Mouse (Mus musculus) T-helper 2 cell (primary cell): ENCODE measurements around the gene Slit1.

Experiments
- in situ Hi-C: fragments of 300-600 bp; cut with MboI, MseI; formaldehyde crosslinking; loops from one replicate; pipeline ENCODE4 v1.15.1; 2025; ENCODE audit warnings: high pct_unique_total_duplicates

Slit1 gene

DNA sequence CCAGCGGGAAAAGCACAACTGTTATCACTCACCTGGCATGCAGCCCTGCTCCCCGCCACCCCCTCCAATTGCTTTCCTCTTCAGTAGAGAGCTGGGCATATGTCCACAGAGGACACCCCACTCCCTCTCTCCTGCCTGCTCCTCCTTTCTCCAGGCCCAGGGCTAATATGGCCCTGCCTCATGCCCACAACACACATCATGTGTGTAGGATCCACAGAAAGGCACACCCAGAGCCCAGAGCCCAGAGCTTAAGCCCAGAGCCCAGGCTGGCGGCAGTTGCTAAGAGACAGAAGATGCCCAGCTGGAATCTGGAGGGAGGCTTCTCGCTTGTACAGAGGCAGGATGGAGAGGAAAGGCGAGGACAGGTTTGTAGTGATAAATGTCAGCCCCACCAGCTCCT lies 49.7 kb downstream of the Slit1 start:
- in situ Hi-C loops: no loop called here

DNA sequence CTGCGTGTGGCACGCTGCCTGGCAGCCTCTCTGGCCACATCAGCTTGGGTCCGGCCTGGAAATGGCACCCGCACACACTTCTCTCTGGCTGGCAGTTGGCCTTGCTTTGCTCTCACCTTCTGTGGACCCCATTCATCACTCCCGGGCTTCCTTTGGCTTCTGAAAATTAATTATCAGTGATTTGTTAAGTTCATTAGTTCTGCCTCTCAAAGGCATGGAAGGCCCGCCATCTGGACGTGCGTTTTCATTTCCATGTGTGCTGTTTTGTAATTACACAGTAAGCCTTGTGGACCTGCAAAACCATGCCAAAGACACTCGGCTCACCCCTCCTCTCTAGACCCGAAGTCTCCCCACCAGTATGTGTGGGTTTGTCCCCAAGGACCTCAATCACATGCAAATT lies 53.4 kb downstream of the Slit1 start:
- in situ Hi-C loops: no loop called here

DNA sequence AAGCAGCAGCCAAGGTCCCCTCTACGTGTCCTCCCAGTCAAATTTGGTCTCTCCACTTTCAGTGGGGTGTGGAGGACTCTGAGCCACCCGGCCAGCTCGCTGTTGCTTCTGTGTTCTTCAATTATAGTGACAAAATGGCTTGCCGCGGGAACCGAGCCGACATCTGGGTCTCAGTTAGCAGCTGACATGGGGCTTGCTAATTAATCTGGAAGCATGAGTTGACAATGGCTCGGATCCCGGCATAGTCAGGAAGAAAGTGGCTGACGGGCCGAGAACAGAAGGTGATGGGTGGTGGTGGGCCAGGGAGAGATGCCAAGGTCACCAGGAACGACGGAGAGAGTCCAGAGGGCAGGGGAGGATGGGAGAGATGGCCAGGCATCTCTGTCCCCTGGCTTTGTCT lies 55.2 kb downstream of the Slit1 start:
- in situ Hi-C loops: no loop called here

DNA sequence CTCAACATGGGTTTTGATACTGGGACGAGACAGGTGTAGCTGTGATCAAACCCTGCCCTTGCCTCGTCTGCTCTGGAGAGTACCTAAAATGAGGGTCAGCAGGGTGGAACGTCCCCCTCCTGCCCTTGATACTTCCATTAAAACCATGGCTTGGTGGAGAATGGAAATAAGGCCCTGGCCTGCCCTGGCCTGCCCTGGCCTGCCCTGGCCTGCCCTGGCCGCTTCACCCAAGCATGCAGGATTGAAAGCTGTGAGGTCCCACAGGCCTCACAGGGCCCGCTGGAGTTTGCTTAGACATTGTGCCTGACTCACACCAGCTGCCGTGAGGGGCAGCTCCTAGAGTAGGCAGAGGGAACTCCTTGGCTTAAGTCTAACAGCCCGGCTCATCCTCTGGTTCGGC lies 55.6 kb downstream of the Slit1 start:
- in situ Hi-C loops: no loop called here

DNA sequence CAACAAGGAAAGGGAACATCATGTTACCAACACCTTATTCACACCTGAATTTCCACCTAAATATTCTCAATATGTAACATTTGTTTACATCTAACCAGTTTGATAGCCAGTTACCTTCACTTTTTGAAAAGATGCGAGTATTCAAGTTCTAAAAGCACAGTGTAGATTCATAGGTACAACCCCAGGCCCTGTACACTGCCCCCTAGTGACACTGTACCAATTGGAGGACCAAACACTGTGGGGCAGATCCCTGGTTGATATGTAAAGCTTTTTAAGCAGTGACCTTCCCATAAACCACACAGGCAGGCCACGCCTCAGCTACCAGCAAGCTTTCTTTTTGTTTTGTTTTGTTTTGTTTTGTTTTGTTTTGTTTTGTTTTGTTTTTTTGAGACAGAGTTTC lies 57.3 kb downstream of the Slit1 start:
- in situ Hi-C loops: no loop called here

DNA sequence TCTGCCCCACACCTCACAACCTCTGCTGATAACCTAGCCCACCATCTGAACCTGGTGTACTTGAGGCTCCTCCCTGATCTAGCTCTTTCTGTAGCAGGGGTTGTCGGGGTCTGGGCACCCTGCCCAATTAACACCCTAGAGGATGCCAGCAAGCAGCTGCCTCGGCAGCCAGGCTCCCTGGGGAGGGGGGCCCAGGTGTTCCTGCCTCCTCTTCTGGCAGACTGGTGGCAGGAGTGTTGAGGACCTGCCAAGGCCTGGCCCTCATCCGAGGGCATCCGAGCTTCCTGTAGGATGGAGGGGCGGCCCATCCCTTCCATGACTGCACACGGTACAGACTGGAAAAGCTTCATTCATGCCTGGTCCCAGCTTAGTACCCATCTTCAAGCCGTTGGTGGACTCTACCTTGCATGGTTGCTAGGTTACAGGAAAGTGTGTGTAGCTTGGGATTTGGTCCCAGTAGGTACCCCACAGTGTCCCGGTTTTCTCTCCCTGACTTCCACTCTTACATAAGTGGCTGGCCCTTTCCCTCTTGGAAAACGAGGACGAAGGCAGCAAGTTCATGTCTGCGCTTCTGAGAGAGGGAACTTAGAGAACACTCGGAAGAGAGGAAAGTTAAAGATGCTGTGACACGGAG lies 57.9 kb downstream of the Slit1 start:
- in situ Hi-C loops: no loop called here

DNA sequence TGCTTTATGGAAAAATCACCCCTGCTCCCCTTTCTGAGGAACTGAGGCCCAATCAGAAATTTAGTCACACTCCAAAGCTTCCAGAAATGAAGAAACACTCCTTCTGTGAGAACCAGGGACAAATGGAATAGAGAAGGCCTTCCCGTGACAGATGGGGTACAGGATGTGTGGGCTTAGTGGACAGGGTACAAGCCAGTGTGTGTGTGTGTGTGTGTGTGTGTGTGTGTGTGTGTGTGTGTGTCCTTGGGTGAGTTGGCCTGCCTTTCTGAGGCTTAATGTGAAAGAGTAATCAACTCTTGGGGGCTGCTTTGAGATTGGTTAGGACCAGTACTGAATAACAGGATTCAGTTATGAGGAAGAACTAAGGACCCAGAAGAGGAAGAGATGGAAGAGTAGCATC lies 58.6 kb downstream of the Slit1 start:
- in situ Hi-C loops: no loop called here

DNA sequence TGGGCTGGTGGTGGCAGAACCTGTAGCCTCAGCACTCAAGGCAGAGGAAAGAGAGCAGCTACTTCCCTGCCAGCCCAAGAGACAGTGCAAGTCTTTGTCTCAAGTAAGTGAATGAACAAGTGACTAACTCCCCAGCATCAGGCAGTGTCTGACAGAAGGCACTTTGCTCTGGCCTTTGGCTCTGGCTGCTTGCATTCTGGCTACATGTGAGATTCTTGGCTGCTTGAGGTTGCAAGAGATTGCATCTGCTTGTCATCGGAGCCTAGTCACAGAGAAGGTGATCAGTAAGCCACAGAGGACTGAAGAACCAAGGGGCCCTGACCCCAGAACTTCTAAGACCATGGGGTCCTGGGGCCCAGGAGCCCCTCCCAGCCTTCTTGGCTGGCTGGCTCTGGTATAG lies 59.5 kb downstream of the Slit1 start:
- in situ Hi-C loops: no loop called here

DNA sequence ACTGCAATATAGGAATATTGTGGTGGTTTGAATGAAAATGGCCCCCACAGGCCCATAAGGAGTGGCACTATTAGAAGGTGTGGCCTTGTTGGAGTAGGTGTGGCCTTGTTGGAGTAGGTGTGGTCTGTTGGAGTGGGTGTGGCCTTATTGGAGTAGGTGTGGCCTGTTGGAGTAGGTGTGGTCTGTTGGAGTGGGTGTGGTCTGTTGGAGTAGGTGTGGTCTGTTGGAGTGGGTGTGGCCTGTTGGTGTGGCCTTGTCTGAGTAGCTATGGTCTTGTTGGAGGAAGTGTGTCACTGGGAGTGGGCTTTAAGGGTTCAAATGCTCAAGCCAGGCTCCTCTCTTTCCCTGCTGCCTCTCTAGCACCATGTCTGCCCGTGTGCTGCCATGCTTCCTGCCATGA lies 63.2 kb downstream of the Slit1 start:
- in situ Hi-C loops: no loop called here

DNA sequence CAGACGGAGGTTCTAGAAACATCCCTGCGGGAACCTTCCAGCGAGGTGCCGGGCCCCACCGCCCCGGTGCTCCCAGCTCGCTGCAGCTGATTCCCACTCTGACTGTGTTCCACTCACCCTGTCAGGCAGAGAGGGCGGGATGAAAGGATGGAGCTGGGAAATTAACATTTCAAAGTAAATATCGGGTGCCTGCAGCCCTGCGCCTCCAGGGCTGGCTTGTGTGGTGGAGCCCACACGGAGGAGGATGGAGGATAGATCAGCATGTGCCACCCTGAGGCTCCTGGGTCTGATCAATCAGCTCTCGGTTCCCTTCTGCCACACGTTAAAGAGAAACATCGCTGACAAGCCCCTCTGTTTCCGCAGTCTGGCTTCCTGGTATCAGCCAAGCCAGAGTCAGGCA lies 64.4 kb downstream of the Slit1 start:
- in situ Hi-C loops: loop anchor here (5.0 kb wide), 1 partner anchor 48 kb away; no protein-coding TSS in a partner anchor

DNA sequence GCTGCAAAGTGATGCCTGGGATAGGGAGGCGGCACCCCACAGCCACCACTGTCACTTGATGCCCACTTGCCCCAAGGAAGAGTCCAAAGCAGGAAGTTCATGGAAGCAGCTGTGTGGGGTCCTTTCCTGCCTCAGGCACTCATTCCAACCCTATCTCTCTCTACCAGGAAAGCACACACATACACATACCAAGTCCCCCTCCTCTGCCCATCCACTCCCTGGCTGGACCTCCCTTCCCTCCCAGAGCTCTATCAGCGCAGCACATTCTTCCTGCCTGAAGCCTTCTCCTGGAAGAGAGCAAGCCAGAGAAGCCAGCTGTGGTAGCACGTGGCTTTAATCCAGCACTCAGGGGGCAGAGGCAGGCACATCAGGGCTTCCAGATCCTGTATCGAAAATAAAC lies 65.9 kb downstream of the Slit1 start:
- in situ Hi-C loops: loop anchor here (5.0 kb wide), 1 partner anchor 50 kb away; no protein-coding TSS in a partner anchor

DNA sequence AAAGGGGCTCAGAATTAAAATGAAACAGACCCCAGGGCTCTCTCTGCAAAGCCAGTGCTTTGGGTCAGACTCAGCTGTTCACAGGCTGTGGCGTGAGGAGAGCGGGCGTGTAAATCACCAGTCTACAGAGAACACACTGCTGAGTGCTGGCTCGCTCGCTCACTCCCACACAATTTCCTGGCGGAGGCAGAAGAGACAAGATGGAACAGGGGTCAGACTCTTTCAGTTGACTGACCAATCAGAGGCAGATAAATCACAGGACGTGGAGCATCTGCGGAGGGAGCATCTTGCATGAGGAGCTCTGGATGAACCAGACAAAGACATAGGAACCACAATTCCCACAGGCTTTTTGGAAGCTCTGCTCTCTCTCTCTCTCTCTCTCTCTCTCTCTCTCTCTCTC lies 67.9 kb downstream of the Slit1 start:
- in situ Hi-C loops: loop anchor here (5.0 kb wide), 1 partner anchor 52 kb away; no protein-coding TSS in a partner anchor

DNA sequence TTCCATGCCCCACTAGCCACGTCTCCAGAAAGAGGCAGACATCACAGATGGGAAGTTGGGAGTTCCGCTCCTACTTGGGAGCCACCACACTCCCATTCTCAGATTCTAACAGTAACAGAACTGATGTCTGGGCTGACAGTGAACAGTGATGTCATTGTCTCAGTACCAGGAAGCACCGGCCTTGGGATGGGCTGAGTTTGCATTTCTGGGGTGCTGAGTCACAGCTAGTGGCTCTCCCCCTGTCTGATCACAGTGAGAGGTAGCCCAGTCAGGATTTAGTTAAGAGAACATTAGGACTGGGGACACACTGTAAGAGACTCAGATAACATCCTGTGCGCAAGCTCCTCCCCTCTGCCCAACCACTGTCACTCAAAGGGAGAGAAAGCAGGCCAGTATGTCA lies 69.1 kb downstream of the Slit1 start:
- in situ Hi-C loops: no loop called here

DNA sequence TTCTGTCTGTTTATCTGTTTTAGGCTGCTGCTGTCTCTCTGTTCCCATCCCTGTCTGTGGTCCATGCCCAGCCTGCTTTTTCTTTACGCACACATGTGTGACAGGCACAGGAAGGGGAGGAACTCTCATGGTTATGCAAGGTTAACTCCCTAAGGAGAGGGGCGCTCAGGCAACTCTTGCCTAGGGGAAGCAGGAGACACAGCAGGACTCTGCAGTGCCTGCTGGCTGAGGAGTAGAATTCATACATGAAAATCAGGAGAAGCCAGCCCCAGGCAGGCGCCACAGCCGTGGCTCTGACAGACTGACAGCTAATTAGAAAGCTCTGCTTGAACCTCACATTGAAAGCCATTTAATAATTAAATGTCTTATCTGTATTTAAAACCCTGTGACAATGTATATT lies 70.6 kb downstream of the Slit1 start:
- in situ Hi-C loops: no loop called here

DNA sequence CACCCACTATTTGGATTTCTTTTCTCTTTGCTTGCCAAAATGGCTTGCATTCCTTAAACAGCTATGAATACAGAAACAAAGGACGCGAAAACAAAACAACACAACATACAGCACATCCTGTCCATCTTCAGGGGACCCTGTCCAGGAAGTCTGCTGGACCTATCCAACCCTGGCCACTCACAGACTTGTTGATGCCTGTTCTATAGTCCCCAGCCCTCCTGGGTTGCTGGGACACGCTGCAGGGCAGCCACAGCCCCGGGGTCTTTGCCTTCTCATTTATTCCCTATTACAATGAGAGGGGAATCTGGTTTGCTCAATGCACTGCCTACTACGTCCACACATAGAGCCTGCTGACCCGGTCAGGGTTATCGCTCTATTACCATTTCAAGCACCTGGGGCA lies 72.5 kb downstream of the Slit1 start:
- in situ Hi-C loops: no loop called here

DNA sequence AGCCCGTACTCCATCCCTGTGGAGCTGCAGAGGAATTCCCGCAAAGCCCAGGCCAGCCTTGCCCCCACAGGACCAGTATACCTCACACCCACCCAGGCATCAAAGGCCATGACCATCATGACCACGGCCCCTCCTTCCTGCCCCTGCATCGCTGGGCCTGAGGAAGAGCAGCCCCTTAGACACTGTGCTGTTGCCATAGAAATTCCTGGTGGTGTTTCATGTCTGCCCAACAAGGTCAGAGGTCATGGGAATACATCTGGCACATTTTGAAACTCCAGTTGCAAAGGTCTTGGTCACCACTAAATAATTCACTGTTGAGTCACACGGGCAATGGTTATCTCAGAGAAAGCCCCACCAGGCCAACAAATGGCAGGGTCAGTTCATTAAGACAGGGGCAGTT lies 73.0 kb downstream of the Slit1 start:
- in situ Hi-C loops: no loop called here

DNA sequence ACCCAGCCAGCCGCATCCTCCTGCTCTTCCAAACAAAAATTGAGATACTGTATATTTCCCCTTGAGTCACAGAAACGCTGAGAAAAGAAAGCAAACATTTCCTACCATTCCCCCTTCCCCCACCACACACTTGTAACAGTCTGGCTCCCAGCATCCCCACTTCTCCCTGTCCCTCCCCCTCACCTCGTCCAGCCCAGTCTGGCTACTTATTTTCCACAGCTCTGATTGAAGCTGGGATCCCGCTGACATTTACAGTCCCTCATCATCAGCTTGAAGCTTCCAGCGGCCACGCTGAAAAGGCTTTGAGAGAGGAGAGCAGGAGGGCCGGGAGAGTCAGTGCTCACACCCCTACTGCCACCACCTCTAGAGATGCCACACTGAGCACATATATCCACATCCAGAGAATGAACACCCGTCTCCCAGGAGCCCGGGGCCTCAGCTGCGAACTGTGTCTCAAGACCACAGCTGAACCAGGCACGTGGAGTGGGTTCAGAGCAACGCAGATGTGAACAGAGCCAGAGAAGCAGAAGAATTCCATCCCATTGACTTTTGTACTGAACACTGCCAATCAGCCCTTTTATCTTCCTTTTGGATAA lies 73.6 kb downstream of the Slit1 start:
- in situ Hi-C loops: no loop called here

DNA sequence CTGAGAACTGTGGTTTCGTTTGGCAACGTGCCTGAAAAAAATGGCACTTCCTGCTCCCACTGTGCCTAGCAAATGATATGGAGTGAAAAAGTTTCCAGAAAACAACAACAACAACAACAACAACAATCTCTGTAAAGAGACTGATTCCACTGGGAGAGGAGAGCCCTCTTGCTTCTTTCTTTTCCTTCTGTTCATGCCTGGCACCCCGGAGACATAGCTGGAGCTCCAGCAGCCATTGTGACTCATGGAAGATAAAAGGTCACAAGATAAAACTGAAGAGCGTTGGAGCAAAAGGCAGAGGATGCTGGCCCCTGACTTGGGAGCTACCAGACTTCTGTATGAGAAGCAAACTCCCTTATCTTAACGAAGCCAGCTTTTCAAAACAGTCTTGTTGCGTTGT lies 75.9 kb downstream of the Slit1 start:
- in situ Hi-C loops: no loop called here

DNA sequence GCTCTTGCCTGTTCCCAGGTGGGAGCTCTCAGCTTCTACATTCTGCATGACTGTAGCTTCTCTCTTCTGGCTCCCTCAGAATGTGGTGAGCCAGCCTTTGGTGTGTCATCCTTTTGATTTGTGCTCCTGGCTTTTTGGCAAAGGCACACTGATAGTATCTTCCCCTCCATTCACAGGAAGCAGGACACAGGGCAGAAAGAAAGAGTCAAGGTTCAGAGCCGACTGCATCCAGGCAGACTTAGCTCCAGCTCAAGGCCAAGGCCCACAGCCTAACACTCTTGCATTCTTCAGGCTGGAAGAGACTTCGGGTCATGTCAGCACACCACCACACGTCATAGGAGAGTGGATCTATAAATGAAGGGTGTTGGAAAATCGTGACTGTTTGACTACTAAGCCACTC lies 77.5 kb downstream of the Slit1 start:
- in situ Hi-C loops: no loop called here

DNA sequence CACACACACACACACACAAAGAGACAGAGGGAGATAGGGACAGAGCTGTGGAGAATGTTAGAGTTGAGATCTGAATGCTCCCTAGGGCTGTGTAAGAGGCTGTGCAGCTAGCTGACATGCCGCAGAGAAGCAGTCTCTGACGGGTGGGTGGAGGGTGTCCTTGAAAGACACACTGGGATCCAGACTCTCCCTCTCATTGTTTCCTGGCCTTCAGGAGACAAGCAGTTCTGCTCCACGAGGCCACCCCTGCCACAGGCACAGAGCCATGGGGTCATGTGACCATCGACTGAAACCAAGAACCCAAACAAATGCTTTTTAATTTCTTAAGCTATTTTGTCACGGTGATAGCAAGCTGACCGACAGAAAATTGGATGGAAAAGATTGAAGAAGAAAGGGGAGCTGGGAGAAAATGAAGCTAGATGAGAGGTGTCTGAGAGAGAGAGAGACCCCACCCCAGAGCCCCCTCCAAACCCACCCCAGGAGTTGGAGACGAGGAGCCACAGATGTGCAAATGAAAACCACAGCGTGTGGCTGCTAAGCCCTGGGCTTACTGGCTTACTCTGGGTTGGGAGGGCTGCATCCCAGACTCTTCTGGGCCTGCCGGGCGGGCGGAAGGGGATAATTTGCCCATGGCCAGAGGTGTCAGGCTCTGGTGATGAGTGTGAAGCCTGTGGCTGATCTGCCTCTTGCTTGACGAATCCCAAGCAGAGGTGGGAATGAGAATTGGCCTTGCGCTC lies 79.8 kb downstream of the Slit1 start:
- in situ Hi-C loops: no loop called here

DNA sequence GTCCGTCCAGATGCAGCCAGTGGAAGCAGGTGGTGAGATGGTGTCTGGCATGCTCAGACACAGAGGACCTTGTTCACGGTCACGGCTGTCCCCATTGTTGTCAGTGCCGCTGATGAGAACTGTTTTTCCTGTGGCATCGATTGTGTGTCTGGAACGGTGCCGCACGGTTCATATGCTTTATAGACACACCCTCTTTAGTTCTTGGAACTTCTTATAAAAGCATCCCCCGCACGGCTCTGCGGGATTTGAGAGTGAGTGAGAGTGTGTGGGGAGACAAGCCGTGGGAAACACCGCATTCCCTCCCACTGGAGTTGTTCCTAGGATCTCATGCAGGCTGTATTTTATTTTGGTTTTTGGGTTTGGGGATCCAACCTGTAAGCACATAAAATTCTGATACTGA lies 82.0 kb downstream of the Slit1 start:
- in situ Hi-C loops: no loop called here

DNA sequence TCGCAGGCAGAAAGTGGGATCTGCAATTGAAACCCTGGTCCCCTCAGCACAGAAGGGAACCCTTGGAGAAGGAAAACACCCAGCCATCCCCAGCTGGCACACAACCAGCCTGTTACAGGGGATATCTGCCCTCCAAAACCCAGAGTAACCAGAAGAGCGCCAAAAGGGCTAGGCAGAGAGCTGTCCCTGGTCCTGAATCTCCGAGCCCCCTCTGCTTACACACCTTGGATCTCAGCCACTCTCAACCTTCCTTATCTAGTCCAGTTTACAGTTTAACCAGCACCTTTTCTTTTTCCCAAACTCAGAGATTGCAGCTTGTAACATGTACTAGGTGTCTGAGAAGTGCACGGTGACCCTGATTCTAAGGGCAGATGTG lies 82.5 kb downstream of the Slit1 start:
- in situ Hi-C loops: no loop called here

DNA sequence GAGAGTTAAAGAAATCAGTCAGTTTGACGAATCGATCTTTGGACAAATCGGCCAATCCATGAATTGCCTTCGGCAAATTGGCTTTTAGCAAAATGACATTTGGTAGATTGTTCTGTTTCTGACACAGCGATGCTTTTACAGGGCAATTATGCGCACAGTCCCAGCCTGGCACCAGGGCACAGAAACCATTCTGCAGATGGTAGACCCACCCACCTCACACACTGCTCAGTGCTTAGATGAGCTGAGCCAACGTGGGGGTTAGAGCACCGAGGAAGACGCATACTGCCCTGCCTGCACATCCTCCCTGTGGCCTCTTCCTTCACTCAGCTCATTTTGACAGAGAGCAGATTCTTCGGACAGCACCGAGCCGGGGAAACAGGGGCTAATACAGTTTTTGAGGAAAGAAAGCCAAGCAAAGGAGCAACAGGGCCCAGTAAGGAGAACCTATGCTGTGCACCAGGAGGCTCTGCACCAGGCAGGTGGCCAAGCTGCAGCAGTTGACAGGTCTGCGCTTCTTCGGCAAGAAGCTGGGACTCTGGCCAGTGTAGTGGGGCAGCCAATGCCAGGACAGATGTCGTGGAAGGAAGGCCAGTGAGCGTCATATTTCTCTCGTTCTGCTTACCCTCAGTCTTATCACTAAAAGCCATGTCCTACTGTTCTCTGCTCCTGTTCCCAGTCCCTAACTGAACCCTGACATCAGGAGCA lies 83.0 kb downstream of the Slit1 start:
- in situ Hi-C loops: no loop called here
